ENCODE assay signal across 8 mouse cellular contexts in genomic region chr17:88598056-88598420, GRCm38 (mm10). TPM values are rescaled to one million over a fixed set of nuclear protein-coding genes. Genes with fewer than 3 reads are reported as not detected.
A peak's percentile ranks its signal among the peaks of the same experiment; 100 is the strongest.
DNase-seq lines count a peak whose midpoint lies in the region; ATAC-seq and TF ChIP-seq lines count a peak whose summit lies in the region.

No protein-coding gene starts in this region.

- no peak for TF ChIP-seq CTCF in CH12.LX (conservative IDR thresholded peaks at IDR 0.05 in 1 of 2, IDR thresholded peaks at IDR 0.05 in 1 of 2; ENCODE audit: low read depth in 2 of 2, low read length in 2 of 2)

- no peak for TF ChIP-seq RAD21 in CH12.LX (IDR thresholded peaks at IDR 0.05; ENCODE audit: low read depth, low read length)

- no peaks in the 10 kb centered on the region for H3K9me3 ChIP-seq in heart, embryonic 10.5 days
- no peaks in the 10 kb centered on the region for H3K9me3 ChIP-seq in CH12.LX (replicated peaks; ENCODE audit: low read length)
- no peaks in the 10 kb centered on the region for H3K9me3 ChIP-seq in forebrain, embryonic 11.5 days (ENCODE audit: control insufficient read depth, low read length)
- H3K9me3 ChIP-seq in liver, embryonic 15.5 days (replicated peaks): no peaks in the 10 kb centered on the region

- no peak for DNase-seq in heart, embryonic 10.5 days (ENCODE audit: low spot score)
- no peak for DNase-seq in heart, postnatal 25 days (ENCODE audit: low spot score)
- no peak for DNase-seq in CH12.LX (ENCODE audit: extremely low read depth)
- no peak for DNase-seq in forebrain, embryonic 11.5 days (ENCODE audit: low spot score)
- no peak for DNase-seq in layer of hippocampus, adult 9-10 months (ENCODE audit: low spot score)
- no peak for DNase-seq in urinary bladder, adult 2 months (ENCODE audit: low spot score)
- DNase-seq in thymus, postnatal 36 days: no peak

- no peak for ATAC-seq in forebrain, embryonic 11.5 days (replicated peaks; ENCODE audit: low FRiP score)
- no peak; the same call in 1 of the 2 replicates for ATAC-seq in liver, embryonic 15.5 days (ENCODE audit: insufficient read depth)

- no peaks in the 10 kb centered on the region for H3K27me3 ChIP-seq in heart, embryonic 10.5 days (ENCODE audit: insufficient read depth, poor library complexity, severe bottlenecking)
- no peaks in the 10 kb centered on the region for H3K27me3 ChIP-seq in CH12.LX (replicated peaks)
- H3K27me3 ChIP-seq in forebrain, embryonic 11.5 days (ENCODE audit: control insufficient read depth, insufficient read depth, low read length): no peaks in the 10 kb centered on the region
- peaks cover 6% of the 10 kb centered on the region for H3K27me3 ChIP-seq in liver, embryonic 15.5 days

- in situ Hi-C loops in CH12.LX (cut with MboI; ENCODE audit: low pct_ligation_motif_present, low pct_unique_long_range_greater_than_20kb, low sequenced_read_pairs): no loop called here

- H3K4me2 ChIP-seq in CH12.LX (ENCODE audit: insufficient read depth, low read depth, poor library complexity, severe bottlenecking): peak overlapping the region; percentile 24; the same call in 1 of the 2 replicates
- H3K4me2 ChIP-seq in forebrain, embryonic 11.5 days (ENCODE audit: low read depth, low read length, severe bottlenecking): peak overlapping the region; percentile 83
- H3K4me2 ChIP-seq in liver, embryonic 15.5 days: peak overlapping the region; percentile 68

- H3K4me1 ChIP-seq in heart, embryonic 10.5 days: peaks cover 38% of the 10 kb centered on the region
- peaks cover 18 to 39% of the 10 kb centered on the region in 2 experiments for H3K4me1 ChIP-seq in CH12.LX (ENCODE audit: control insufficient read depth in 1 of 2, insufficient read depth in 2 of 2)
- H3K4me1 ChIP-seq in forebrain, embryonic 11.5 days (replicated peaks; ENCODE audit: control insufficient read depth, insufficient read depth, low read length): peaks cover 6% of the 10 kb centered on the region; the same call in 1 of the 2 replicates
- peaks cover 6% of the 10 kb centered on the region for H3K4me1 ChIP-seq in liver, embryonic 15.5 days (replicated peaks)

- no peaks in the 10 kb centered on the region for H3K79me2 ChIP-seq in CH12.LX (replicated peaks; ENCODE audit: control insufficient read depth, extremely low read depth, insufficient read depth, poor library complexity, severe bottlenecking)

- dilution Hi-C loops in CH12.LX (cut with MboI; ENCODE audit: extremely low pct_ligation_motif_present, extremely low pct_unique_long_range_greater_than_20kb, low sequenced_read_pairs): no loop called here

- intact Hi-C loops in heart, postnatal 25 days (cut with DNase I): loop anchor here (5.0 kb wide), 1 partner anchor 66 kb away; the partner anchor contains the start of gene Ppp1r21

- no peak for TF ChIP-seq POLR2A in CH12.LX (IDR thresholded peaks at IDR 0.05; ENCODE audit: low read depth, low read length)

- H3K27ac ChIP-seq in heart, embryonic 10.5 days: peak overlapping the region; percentile 93
- H3K27ac ChIP-seq in CH12.LX (ENCODE audit: insufficient read depth, low read depth): no peak overlapping the region
- H3K27ac ChIP-seq in forebrain, embryonic 11.5 days (ENCODE audit: low read depth, low read length): no peak overlapping the region
- H3K27ac ChIP-seq in liver, embryonic 15.5 days (replicated peaks): 0 out of 2 replicates have a peak overlapping the region, but pooled peaks have one; percentile 24

- H3K4me3 ChIP-seq in heart, embryonic 10.5 days: peak overlapping the region; percentile 75
- H3K4me3 ChIP-seq in CH12.LX (replicated peaks in 1 of 3; ENCODE audit: low read depth in 2 of 3, low read length in 2 of 3, poor library complexity in 1 of 3): peak overlapping the region; percentile 44 to 60 (median 49)
- H3K4me3 ChIP-seq in forebrain, embryonic 11.5 days (ENCODE audit: low read depth, low read length): peak overlapping the region; percentile 47
- H3K4me3 ChIP-seq in liver, embryonic 15.5 days (replicated peaks): peak overlapping the region; percentile 55

- 4% methylated on average over 5 of the region's 5 CpGs for WGBS in heart, embryonic 10.5 days
- WGBS in forebrain, embryonic 11.5 days: 11% methylated on average over 5 of the region's 5 CpGs
- 17% methylated on average over 5 of the region's 5 CpGs for WGBS in liver, embryonic 15.5 days (ENCODE audit: insufficient replicate concordance)

- no peak for TF ChIP-seq EP300 in CH12.LX (IDR thresholded peaks at IDR 0.05; ENCODE audit: low read length)

- 0 out of 2 replicates have a peak, but pooled peaks cover 4% of the 10 kb centered on the region for H3K36me3 ChIP-seq in heart, embryonic 10.5 days
- peaks cover 0 to 2% of the 10 kb centered on the region in 2 experiments for H3K36me3 ChIP-seq in CH12.LX (replicated peaks in 1 of 2; ENCODE audit: control insufficient read depth in 1 of 2, insufficient read depth in 1 of 2, low read length in 1 of 2)
- H3K36me3 ChIP-seq in forebrain, embryonic 11.5 days (ENCODE audit: control insufficient read depth, insufficient read depth, low read length): no peaks in the 10 kb centered on the region
- H3K36me3 ChIP-seq in liver, embryonic 15.5 days (replicated peaks): no peaks in the 10 kb centered on the region

- peak overlapping the region; percentile 7; the same call in 1 of the 2 replicates for H3K9ac ChIP-seq in CH12.LX (ENCODE audit: insufficient read depth, low read depth)
- peak overlapping the region; percentile 68 for H3K9ac ChIP-seq in forebrain, embryonic 11.5 days (ENCODE audit: low read length)
- H3K9ac ChIP-seq in liver, embryonic 15.5 days: no peak overlapping the region

TF ChIP-seq in CH12.LX, 34 proteins besides CTCF, POLR2A, EP300 and RAD21:
- no peak for TF ChIP-seq KAT2A (IDR thresholded peaks at IDR 0.05; ENCODE audit: insufficient replicate concordance, low read length)
- TF ChIP-seq UBTF (IDR thresholded peaks at IDR 0.05; ENCODE audit: low read depth, low read length): no peak
- TF ChIP-seq GABPA (IDR thresholded peaks at IDR 0.05; ENCODE audit: insufficient replicate concordance, low read depth, low read length): no peak
- no peak for TF ChIP-seq JUN (IDR thresholded peaks at IDR 0.05; ENCODE audit: insufficient read depth, low read depth, low read length)
- no peak for TF ChIP-seq CHD1 (IDR thresholded peaks at IDR 0.05; ENCODE audit: low read depth, low read length)
- no peak for TF ChIP-seq TCF12 (IDR thresholded peaks at IDR 0.05; ENCODE audit: low read depth, low read length)
TF ChIP-seq in CH12.LX: peak in this region for 0.

RNA-seq across cellular contexts. Expression of gene Ston1, which starts 0.6 kb away (rescaled TPM):
- polyA plus RNA-seq in heart, embryonic 10.5 days (2016; fragmentation: Nextera tagmentation; extraction: Ambion mirVana): 3.6 and 4.5 TPM in 2 replicates
- 10 to 100 TPM; 18.5 to 23.7 TPM for total RNA-seq in heart, postnatal 25 days (2021)
- total RNA-seq in CH12.LX (2012; rRNA removed): 0.98 and 1.0 TPM in 2 replicates
- 0.31 and 1.1 TPM in 2 replicates for total RNA-seq in CH12.LX (2014; rRNA removed)
- polyA plus RNA-seq in CH12.LX (2012; ENCODE audit: insufficient read length, low read depth): 3.9 and 6.0 TPM in 2 replicates
- polyA plus RNA-seq in forebrain, embryonic 11.5 days (2014; fragmentation: Nextera tagmentation; extraction: Ambion mirVana): 3.4 and 4.9 TPM in 2 replicates
- polyA plus RNA-seq in liver, embryonic 15.5 days (2015; fragmentation: Nextera tagmentation; extraction: Ambion mirVana): 0.77 and 0.96 TPM in 2 replicates
- 28.6 and 38.4 TPM in 2 replicates for polyA plus RNA-seq in urinary bladder, adult 2 months (2012; rRNA removed)

Comparison
In these comparisons a context has a peak if more than half of its experiments do, and no peak if none do; other contexts are left out.
1. H3K27ac ChIP-seq: peak in heart, embryonic 10.5 days (single experiment) and liver, embryonic 15.5 days (single experiment); none in CH12.LX (single experiment) and forebrain, embryonic 11.5 days (single experiment).
2. H3K4me2 ChIP-seq: peak in every context shown above with its lines; median percentile 83 in forebrain, embryonic 11.5 days; 68 in liver, embryonic 15.5 days; 24 in CH12.LX.
3. Peak in every context shown above with its lines, with median percentiles within 50 percentile points of each other: H3K4me3 ChIP-seq.